Mouse (Mus musculus) frontal cortex, postnatal 36 days (tissue): ENCODE data around the gene Gm28053.
A peak's percentile ranks its signal among the peaks of the same experiment; 100 is the strongest.
"Not testable (repeated sequence)": the region's sequence is repeated elsewhere in the genome, so short reads cannot be mapped to it uniquely, and the experiment has no call there.

Experiments
- DNase-seq, 2 experiments: peaks; one replicate each; pipeline ENCODE4 v3.0.0; 2022; ENCODE audit warnings: low spot score in 2 of 2

The Gm28053 gene

GRCm38 (mm10) chr6:48718455-48718854, at the start of gene Gm28053, which contains the start of gene Gimap7:
Gene Gm28053, plus strand, starts transcription at chr6:48718607.
Gene Gimap7, plus strand, starts transcription at chr6:48718621.
- no peak for DNase-seq

- DNase-seq, result no peak
These were observed 48.9 kb upstream of the Gm28053 start for GRCm38 (mm10) chr6:48669446-48669969.

GRCm38 (mm10) chr6:48674291-48675058, 43.9 kb upstream of the Gm28053 start:
- no peak for DNase-seq

- no peak for DNase-seq
These were observed 42.9 kb upstream of the Gm28053 start for GRCm38 (mm10) chr6:48675400-48675930.

GRCm38 (mm10) chr6:48675931-48676859, 42.2 kb upstream of the Gm28053 start, which contains the start of gene Gimap9:
Gene Gimap9, plus strand, starts transcription at chr6:48676129.
- DNase-seq, result no peak

GRCm38 (mm10) chr6:48676860-48677415, 41.5 kb upstream of the Gm28053 start:
- no peak for DNase-seq

GRCm38 (mm10) chr6:48677492-48678345, 40.7 kb upstream of the Gm28053 start:
- no peak for DNase-seq

- DNase-seq, result no peak
These were observed 40.0 kb upstream of the Gm28053 start for GRCm38 (mm10) chr6:48678391-48678790.

- no peak for DNase-seq
These were observed 38.7 kb upstream of the Gm28053 start for GRCm38 (mm10) chr6:48679701-48680100.

- DNase-seq, result no peak
These were observed 38.0 kb upstream of the Gm28053 start for GRCm38 (mm10) chr6:48680421-48680820.

GRCm38 (mm10) chr6:48681472-48682090, 36.8 kb upstream of the Gm28053 start:
- no peak for DNase-seq

- DNase-seq, result peak in 1 of 2 experiments; percentile 31
These were observed 36.1 kb upstream of the Gm28053 start for GRCm38 (mm10) chr6:48682271-48682670.

- not testable (repeated sequence) for DNase-seq
These were observed 35.1 kb upstream of the Gm28053 start for GRCm38 (mm10) chr6:48683263-48683821.

GRCm38 (mm10) chr6:48684319-48684718, 34.1 kb upstream of the Gm28053 start, which contains the start of gene Gimap4:
Gene Gimap4, plus strand, starts transcription at chr6:48684549.
- no peak for DNase-seq

GRCm38 (mm10) chr6:48684806-48685205, 33.6 kb upstream of the Gm28053 start:
- no peak for DNase-seq

GRCm38 (mm10) chr6:48685251-48685650, 33.2 kb upstream of the Gm28053 start:
- DNase-seq, result no peak

GRCm38 (mm10) chr6:48685694-48686665, 32.4 kb upstream of the Gm28053 start:
- no peak for DNase-seq

GRCm38 (mm10) chr6:48687077-48687476, 31.3 kb upstream of the Gm28053 start:
- DNase-seq, result no peak

GRCm38 (mm10) chr6:48689320-48689719, 29.1 kb upstream of the Gm28053 start:
- no peak for DNase-seq
